Mouse (Mus musculus) layer of hippocampus, postnatal 25 days (tissue): ENCODE results near the gene 1700093K21Rik. TPM values are rescaled to one million over a fixed set of nuclear protein-coding genes. Genes with fewer than 3 reads are reported as not detected.
A peak's percentile ranks its signal among the peaks of the same experiment; 100 is the strongest.
"Not testable (repeated sequence)": the region's sequence is repeated elsewhere in the genome, so short reads cannot be mapped to it uniquely, and the experiment has no call there.

Experiments
- DNase-seq, 2 experiments: peaks; one replicate each; pipeline ENCODE4 v3.0.0; 2022; ENCODE audit warnings: mixed read lengths in 2 of 2, low spot score in 1 of 2; ENCODE audit errors: extremely low spot score in 1 of 2
- total RNA-seq, 2 experiments: library from RNA; stranded (reverse); gene quantifications; 2 replicates each; pipeline ENCODE4 v1.2.3; 2021

1700093K21Rik gene
- total RNA-seq, result not detected

GRCm38 (mm10) chr11:23520473-23521205 is at the start of gene 1700093K21Rik:
1700093K21Rik (minus strand) TSS chr11:23521155.
- DNase-seq, result no peak

GRCm38 (mm10) chr11:23570130-23570529 is 49.2 kb upstream of the 1700093K21Rik start:
- no peak for DNase-seq

GRCm38 (mm10) chr11:23565761-23566160 is 44.8 kb upstream of the 1700093K21Rik start:
- DNase-seq, result peak; percentile 65 to 92

- no peak for DNase-seq
Measured at GRCm38 (mm10) chr11:23557039-23557630, 36.2 kb upstream of the 1700093K21Rik start.

GRCm38 (mm10) chr11:23537446-23537845 is 16.5 kb upstream of the 1700093K21Rik start:
- no peak for DNase-seq

GRCm38 (mm10) chr11:23518981-23519380 is 2.0 kb downstream of the 1700093K21Rik start:
- no peak for DNase-seq

- DNase-seq, result no peak
Measured at GRCm38 (mm10) chr11:23515315-23515714, 5.6 kb downstream of the 1700093K21Rik start.

GRCm38 (mm10) chr11:23514785-23515184 is 6.2 kb downstream of the 1700093K21Rik start:
- DNase-seq, result not testable (repeated sequence)

GRCm38 (mm10) chr11:23504801-23505200 is 16.2 kb downstream of the 1700093K21Rik start:
- DNase-seq, result not testable (repeated sequence)

- no peak for DNase-seq
Measured at GRCm38 (mm10) chr11:23498609-23499008, 22.3 kb downstream of the 1700093K21Rik start.

- DNase-seq, result peak; percentile 88
Measured at GRCm38 (mm10) chr11:23497718-23498509, 23.0 kb downstream of the 1700093K21Rik start, which contains the start of gene Ahsa2. Ahsa2 (minus strand) TSS chr11:23498030.

- DNase-seq, result peak in 1 of 2 experiments; percentile 65
Measured at GRCm38 (mm10) chr11:23497335-23497717, 23.6 kb downstream of the 1700093K21Rik start.

- DNase-seq, result no peak
Measured at GRCm38 (mm10) chr11:23496661-23497060, 24.3 kb downstream of the 1700093K21Rik start.

GRCm38 (mm10) chr11:23495231-23495630 is 25.7 kb downstream of the 1700093K21Rik start:
- no peak for DNase-seq

- no peak for DNase-seq
Measured at GRCm38 (mm10) chr11:23492048-23492790, 28.7 kb downstream of the 1700093K21Rik start.

GRCm38 (mm10) chr11:23489955-23490354 is 31.0 kb downstream of the 1700093K21Rik start:
- no peak for DNase-seq
